In genomic region chr8:127746456-127746855, GRCm38 (mm10) we compare ENCODE assay signal across 21 mouse cellular contexts.
A peak's percentile ranks its signal among the peaks of the same experiment; 100 is the strongest.
DNase-seq lines count a peak whose midpoint lies in the region; ATAC-seq lines count a peak whose summit lies in the region.
"Had no signal": no experiment of that assay in that cellular context is flagged by ENCODE, and none has a peak within 500 bp of the region (broad histone marks: within the 10 kb centered on the region; RNA-seq: fewer than 3 reads in every experiment).

No protein-coding gene starts in this region.

- DNase-seq in 416B (ENCODE audit: low read depth) = peak; percentile 20
- no peak for DNase-seq in adrenal gland, adult 8-10 months
- no peak for DNase-seq in adrenal gland, postnatal 14 days
- DNase-seq in lung, adult 18-20 months = no peak
- DNase-seq: adrenal gland, postnatal 10 days; cerebellum, adult 11 months; cerebellum, adult 2 months; cerebellum, adult 9-11 months; cerebellum, postnatal 25 days; embryo, embryonic 11 days; gastrocnemius, postnatal 14 days; heart, adult 2 months; heart, postnatal 14 days had no signal

- ATAC-seq in common myeloid progenitor, adult 5-6 weeks (replicated peaks; ENCODE audit: low read depth, poor library complexity, severe bottlenecking) = peak; percentile 92
- peak; percentile 76 for ATAC-seq in megakaryocyte, adult 5-6 weeks (ENCODE audit: poor library complexity, severe bottlenecking)
- ATAC-seq in megakaryocyte-erythroid progenitor cell, adult 5-6 weeks (replicated peaks; ENCODE audit: low FRiP score, low TSS enrichment, poor library complexity, severe bottlenecking) = peak; percentile 57; the same call in 1 of the 2 replicates
- ATAC-seq: activated CD4-positive, CD25-positive, alpha-beta regulatory T cell, adult 4 months; CD4-positive, CD25-positive, alpha-beta regulatory T cell, adult 4 months; forebrain, embryonic 15.5 days; hindbrain, embryonic 16.5 days; intestine, embryonic 16.5 days had no signal
